Mouse (Mus musculus): ENCODE measurements at regions not wholly inside any gene's neighbourhood (a gene's known extent, or its start where the extent isn't known, plus 50 kb on each side); places are given as distances from the start of the nearest gene placed in this dataset.

GRCm38 (mm10) chr1:76866304-76866968 lies 648.5 kb downstream of the Epha4 start:
- peak; percentile 16 to 37 for DNase-seq (ENCODE audit: low spot score in 2 of 2)

GRCm38 (mm10) chr1:76873207-76873606 lies 641.7 kb downstream of the Epha4 start:
- DNase-seq (ENCODE audit: low spot score in 2 of 2): peak in 1 of 2 experiments; percentile 20

GRCm38 (mm10) chr1:76880111-76880782 lies 634.6 kb downstream of the Epha4 start:
- no peak for DNase-seq (ENCODE audit: low spot score in 2 of 2)

GRCm38 (mm10) chr1:76880783-76881145 lies 634.1 kb downstream of the Epha4 start:
- no peak for DNase-seq (ENCODE audit: low spot score in 2 of 2)

- no peak for DNase-seq (ENCODE audit: low spot score in 2 of 2)
Observed at GRCm38 (mm10) chr1:76896152-76896864, 618.6 kb downstream of the Epha4 start.

- no peak for DNase-seq (ENCODE audit: low spot score in 2 of 2)
Observed at GRCm38 (mm10) chr1:76897431-76897830, 617.5 kb downstream of the Epha4 start.

GRCm38 (mm10) chr1:76911472-76911871 lies 603.4 kb downstream of the Epha4 start:
- no peak for DNase-seq (ENCODE audit: low spot score in 2 of 2)

GRCm38 (mm10) chr1:76919541-76919940 lies 595.3 kb downstream of the Epha4 start:
- no peak for DNase-seq (ENCODE audit: low spot score in 2 of 2)

- DNase-seq (ENCODE audit: low spot score in 2 of 2): no peak
Observed at GRCm38 (mm10) chr1:76920634-76921033, 594.3 kb downstream of the Epha4 start.

GRCm38 (mm10) chr1:76927041-76927440 lies 587.8 kb downstream of the Epha4 start:
- DNase-seq (ENCODE audit: low spot score in 2 of 2): no peak

- DNase-seq (ENCODE audit: low spot score in 2 of 2): no peak
Observed at GRCm38 (mm10) chr1:76928035-76928434, 586.9 kb downstream of the Epha4 start.

GRCm38 (mm10) chr1:76933460-76933859 lies 581.4 kb downstream of the Epha4 start:
- no peak for DNase-seq (ENCODE audit: low spot score in 2 of 2)

- peak; percentile 13 to 25 for DNase-seq (ENCODE audit: low spot score in 2 of 2)
Observed at GRCm38 (mm10) chr1:76942730-76943129, 572.2 kb downstream of the Epha4 start.

- no peak for DNase-seq (ENCODE audit: low spot score in 2 of 2)
Observed at GRCm38 (mm10) chr1:76944046-76944445, 570.8 kb downstream of the Epha4 start.

GRCm38 (mm10) chr1:76955031-76955430 lies 559.9 kb downstream of the Epha4 start:
- no peak for DNase-seq (ENCODE audit: low spot score in 2 of 2)

GRCm38 (mm10) chr1:76957411-76957810 lies 557.5 kb downstream of the Epha4 start:
- no peak for DNase-seq (ENCODE audit: low spot score in 2 of 2)

- peak in 1 of 2 experiments; percentile 16 for DNase-seq (ENCODE audit: low spot score in 2 of 2)
Observed at GRCm38 (mm10) chr1:76958706-76959105, 556.2 kb downstream of the Epha4 start.

GRCm38 (mm10) chr1:76972454-76972853 lies 542.4 kb downstream of the Epha4 start:
- no peak for DNase-seq (ENCODE audit: low spot score in 2 of 2)

GRCm38 (mm10) chr1:76975077-76975945 lies 539.6 kb downstream of the Epha4 start:
- no peak for DNase-seq (ENCODE audit: low spot score in 2 of 2)

GRCm38 (mm10) chr1:76980498-76981152 lies 534.3 kb downstream of the Epha4 start:
- DNase-seq (ENCODE audit: low spot score in 2 of 2): no peak

- DNase-seq (ENCODE audit: low spot score in 2 of 2): no peak
Observed at GRCm38 (mm10) chr1:76993776-76994175, 521.1 kb downstream of the Epha4 start.

Measured in layer of hippocampus, postnatal 10 days (tissue).